Mouse (Mus musculus): ENCODE results near the gene Trappc10. TPM values are rescaled to one million over a fixed set of nuclear protein-coding genes. Genes with fewer than 3 reads are reported as not detected.
A peak's percentile ranks its signal among the peaks of the same experiment; 100 is the strongest.

Gene Trappc10
- polyA plus RNA-seq, 1 experiment from 2014 or later, result 13.3 TPM

GRCm38 (mm10) chr10:78159252-78159878 lies 85.1 kb downstream of the Trappc10 start:
- Histone ChIP-seq H3K27me3 (replicated peaks; ENCODE audit: control insufficient read depth, insufficient read depth, low read length) (no peaks in the 10 kb centered on the region), H3K27ac (ENCODE audit: low read depth, low read length) (no peak overlapping the region), H3K9me3 (ENCODE audit: control insufficient read depth, low read length) (no peaks in the 10 kb centered on the region), H3K4me2 (peak overlapping the region; percentile 65), H3K4me3 (ENCODE audit: low read depth, low read length) (peak overlapping the region; percentile 31), H3K36me3 (ENCODE audit: control insufficient read depth, insufficient read depth, low read length) (peaks cover 13% of the 10 kb centered on the region), H3K9ac (ENCODE audit: low read depth, low read length) (no peak overlapping the region), H3K4me1 (replicated peaks; ENCODE audit: control insufficient read depth, insufficient read depth, low read length) (peaks cover 9% of the 10 kb centered on the region)
- ATAC-seq (replicated peaks; ENCODE audit: low FRiP score), result peak; percentile 44
- DNase-seq (ENCODE audit: low spot score), result peak; percentile 52
- WGBS, result 14% methylated on average over 17 of the region's 17 CpGs

- Histone ChIP-seq H3K9me3 (ENCODE audit: control insufficient read depth, low read length) (no peaks in the 10 kb centered on the region), H3K27ac (ENCODE audit: low read depth, low read length) (no peak overlapping the region), H3K4me1 (replicated peaks; ENCODE audit: control insufficient read depth, insufficient read depth, low read length) (peaks cover 9% of the 10 kb centered on the region), H3K27me3 (replicated peaks; ENCODE audit: control insufficient read depth, insufficient read depth, low read length) (no peaks in the 10 kb centered on the region), H3K36me3 (ENCODE audit: control insufficient read depth, insufficient read depth, low read length) (peaks cover 5% of the 10 kb centered on the region), H3K9ac (ENCODE audit: low read depth, low read length) (no peak overlapping the region), H3K4me3 (ENCODE audit: low read depth, low read length) (no peak overlapping the region), H3K4me2 (no peak overlapping the region)
- no peak for DNase-seq (ENCODE audit: low spot score)
- 86% methylated on average over 15 of the region's 15 CpGs for WGBS
- no peak for ATAC-seq (replicated peaks; ENCODE audit: low FRiP score)
Measured at GRCm38 (mm10) chr10:78158041-78158440, 86.4 kb downstream of the Trappc10 start.

GRCm38 (mm10) chr10:78156926-78157325 lies 87.5 kb downstream of the Trappc10 start:
- Histone ChIP-seq H3K27ac (ENCODE audit: low read depth, low read length) (no peak overlapping the region), H3K9ac (ENCODE audit: low read depth, low read length) (no peak overlapping the region), H3K36me3 (ENCODE audit: control insufficient read depth, insufficient read depth, low read length) (no peaks in the 10 kb centered on the region), H3K4me1 (replicated peaks; ENCODE audit: control insufficient read depth, insufficient read depth, low read length) (peaks cover 9% of the 10 kb centered on the region), H3K4me2 (no peak overlapping the region), H3K27me3 (replicated peaks; ENCODE audit: control insufficient read depth, insufficient read depth, low read length) (no peaks in the 10 kb centered on the region), H3K4me3 (ENCODE audit: low read depth, low read length) (no peak overlapping the region), H3K9me3 (ENCODE audit: control insufficient read depth, low read length) (no peaks in the 10 kb centered on the region)
- DNase-seq (ENCODE audit: low spot score) (no peak), ATAC-seq (replicated peaks; ENCODE audit: low FRiP score) (no peak)
- WGBS, result 74% methylated on average over 6 of the region's 6 CpGs

- Histone ChIP-seq H3K9me3 (ENCODE audit: control insufficient read depth, low read length) (no peaks in the 10 kb centered on the region), H3K27me3 (replicated peaks; ENCODE audit: control insufficient read depth, insufficient read depth, low read length) (no peaks in the 10 kb centered on the region), H3K9ac (ENCODE audit: low read depth, low read length) (no peak overlapping the region), H3K4me1 (replicated peaks; ENCODE audit: control insufficient read depth, insufficient read depth, low read length) (peaks cover 1% of the 10 kb centered on the region), H3K4me3 (ENCODE audit: low read depth, low read length) (no peak overlapping the region), H3K4me2 (no peak overlapping the region), H3K36me3 (ENCODE audit: control insufficient read depth, insufficient read depth, low read length) (no peaks in the 10 kb centered on the region), H3K27ac (ENCODE audit: low read depth, low read length) (no peak overlapping the region)
- 63% methylated on average over 10 of the region's 10 CpGs for WGBS
- ATAC-seq (replicated peaks; ENCODE audit: low FRiP score), result no peak
- DNase-seq (ENCODE audit: low spot score), result no peak
Measured at GRCm38 (mm10) chr10:78148834-78149766, 95.3 kb downstream of the Trappc10 start.

- H3K27me3 ChIP-seq (replicated peaks; ENCODE audit: control insufficient read depth, insufficient read depth, low read length), result no peaks in the 10 kb centered on the region
- DNase-seq (ENCODE audit: low spot score) (no peak), ATAC-seq (replicated peaks; ENCODE audit: low FRiP score) (no peak)
- H3K9ac ChIP-seq (ENCODE audit: low read depth, low read length), result no peak overlapping the region
- peaks cover 3% of the 10 kb centered on the region for H3K4me1 ChIP-seq (replicated peaks; ENCODE audit: control insufficient read depth, insufficient read depth, low read length)
- H3K4me3 ChIP-seq (ENCODE audit: low read depth, low read length), result no peak overlapping the region
- H3K36me3 ChIP-seq (ENCODE audit: control insufficient read depth, insufficient read depth, low read length), result no peaks in the 10 kb centered on the region
- H3K4me2 ChIP-seq, result no peak overlapping the region
- no peaks in the 10 kb centered on the region for H3K9me3 ChIP-seq (ENCODE audit: control insufficient read depth, low read length)
- 66% methylated on average over 4 of the region's 4 CpGs for WGBS
- H3K27ac ChIP-seq (ENCODE audit: low read depth, low read length), result no peak overlapping the region
Measured at GRCm38 (mm10) chr10:78147908-78148441, 96.5 kb downstream of the Trappc10 start.

DNA sequence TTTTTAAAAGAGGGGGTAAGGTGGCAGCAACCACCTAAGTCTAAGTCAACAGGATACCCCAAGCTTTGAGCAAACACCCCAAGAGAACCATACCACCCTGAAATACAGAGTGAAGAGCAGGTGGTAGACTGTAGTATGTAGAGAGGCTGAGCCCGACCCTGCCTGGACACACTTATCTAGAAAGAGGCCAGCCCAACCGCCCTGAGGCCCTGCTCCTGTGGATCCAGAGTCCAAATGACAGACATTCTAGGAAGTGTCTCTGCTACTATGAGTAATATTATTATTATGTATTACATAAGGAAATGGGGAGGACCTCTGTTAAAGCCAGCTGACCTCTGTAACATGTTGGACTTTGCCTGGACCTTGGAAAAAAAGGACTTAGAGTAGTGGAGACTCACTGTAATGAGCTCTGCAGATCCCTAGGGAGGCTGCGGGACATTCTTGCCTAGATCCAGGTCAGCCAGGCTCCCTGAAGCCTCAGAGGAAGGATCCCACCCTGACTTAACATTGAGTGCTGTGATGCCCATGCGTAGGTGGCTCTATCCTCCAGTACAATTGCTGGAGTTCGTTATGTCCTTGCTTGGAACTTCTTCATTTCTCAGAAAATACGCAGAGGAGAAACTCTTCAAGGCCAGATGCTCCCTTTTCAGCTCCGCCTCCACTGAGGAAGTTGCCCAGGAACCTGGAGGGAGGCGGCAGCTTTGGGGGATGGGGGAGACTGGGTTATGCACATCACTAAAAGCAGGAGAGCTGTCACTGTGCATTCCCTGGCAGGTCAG lies 100.5 kb downstream of the Trappc10 start:
- Histone ChIP-seq H3K4me2 (no peak overlapping the region), H3K4me3 (ENCODE audit: low read depth, low read length) (no peak overlapping the region), H3K27ac (ENCODE audit: low read depth, low read length) (no peak overlapping the region), H3K27me3 (replicated peaks; ENCODE audit: control insufficient read depth, insufficient read depth, low read length) (no peaks in the 10 kb centered on the region), H3K4me1 (replicated peaks; ENCODE audit: control insufficient read depth, insufficient read depth, low read length) (peaks cover 3% of the 10 kb centered on the region), H3K9me3 (ENCODE audit: control insufficient read depth, low read length) (no peaks in the 10 kb centered on the region), H3K36me3 (ENCODE audit: control insufficient read depth, insufficient read depth, low read length) (no peaks in the 10 kb centered on the region), H3K9ac (ENCODE audit: low read depth, low read length) (no peak overlapping the region)
- no peak for DNase-seq (ENCODE audit: low spot score)
- 32% methylated on average over 8 of the region's 8 CpGs for WGBS
- ATAC-seq (replicated peaks; ENCODE audit: low FRiP score), result no peak

DNA sequence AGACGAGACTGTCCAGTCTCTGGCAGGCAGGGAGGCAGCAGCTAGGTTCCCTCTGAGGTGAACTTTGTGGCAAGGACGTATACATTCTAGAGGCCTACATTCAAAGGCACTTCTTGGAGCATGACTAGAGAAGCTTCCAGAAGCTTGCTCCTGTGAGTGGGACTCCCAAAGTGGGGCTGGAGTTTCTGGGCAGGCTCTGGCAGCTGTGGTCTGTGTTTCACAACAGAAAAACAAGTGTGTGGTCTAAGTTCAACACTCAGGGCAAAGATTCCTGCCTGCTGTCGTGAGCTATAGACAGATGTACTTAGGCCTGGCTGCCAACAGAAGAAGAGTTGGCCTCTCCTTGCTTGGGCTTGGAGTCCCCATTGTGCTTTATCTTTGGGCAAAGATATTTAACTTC lies 103.6 kb downstream of the Trappc10 start:
- DNase-seq (ENCODE audit: low spot score) (no peak), ATAC-seq (replicated peaks; ENCODE audit: low FRiP score) (no peak)
- H3K4me3 ChIP-seq (ENCODE audit: low read depth, low read length), result no peak overlapping the region
- H3K27me3 ChIP-seq (replicated peaks; ENCODE audit: control insufficient read depth, insufficient read depth, low read length), result no peaks in the 10 kb centered on the region
- H3K9me3 ChIP-seq (ENCODE audit: control insufficient read depth, low read length), result no peaks in the 10 kb centered on the region
- H3K9ac ChIP-seq (ENCODE audit: low read depth, low read length), result no peak overlapping the region
- WGBS, result 73% methylated on average over 3 of the region's 3 CpGs
- H3K4me2 ChIP-seq, result no peak overlapping the region
- H3K27ac ChIP-seq (ENCODE audit: low read depth, low read length), result no peak overlapping the region
- H3K36me3 ChIP-seq (ENCODE audit: control insufficient read depth, insufficient read depth, low read length), result no peaks in the 10 kb centered on the region
- peaks cover 6% of the 10 kb centered on the region for H3K4me1 ChIP-seq (replicated peaks; ENCODE audit: control insufficient read depth, insufficient read depth, low read length)

DNA sequence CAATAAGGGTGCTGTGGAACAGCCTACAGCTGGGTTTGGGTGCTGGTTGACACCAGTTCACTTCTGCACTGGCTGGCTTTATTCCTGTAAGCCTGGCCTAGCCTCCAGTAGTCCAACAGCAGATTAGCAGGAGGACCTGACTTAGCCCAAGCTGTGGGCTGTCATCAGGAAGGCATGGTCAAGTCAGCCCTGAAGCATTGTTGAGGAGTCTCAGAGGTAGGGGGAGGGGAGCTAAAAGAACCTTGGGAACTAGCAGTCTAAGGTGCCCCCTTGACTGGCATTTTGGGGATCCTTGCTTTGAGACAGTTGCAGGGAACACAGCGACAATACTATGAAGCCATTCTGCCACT lies 104.2 kb downstream of the Trappc10 start:
- Histone ChIP-seq H3K4me2 (no peak overlapping the region), H3K9me3 (ENCODE audit: control insufficient read depth, low read length) (no peaks in the 10 kb centered on the region), H3K4me1 (replicated peaks; ENCODE audit: control insufficient read depth, insufficient read depth, low read length) (peaks cover 10% of the 10 kb centered on the region), H3K27ac (ENCODE audit: low read depth, low read length) (no peak overlapping the region), H3K9ac (ENCODE audit: low read depth, low read length) (no peak overlapping the region), H3K27me3 (replicated peaks; ENCODE audit: control insufficient read depth, insufficient read depth, low read length) (no peaks in the 10 kb centered on the region), H3K36me3 (ENCODE audit: control insufficient read depth, insufficient read depth, low read length) (no peaks in the 10 kb centered on the region), H3K4me3 (ENCODE audit: low read depth, low read length) (no peak overlapping the region)
- DNase-seq (ENCODE audit: low spot score) (no peak), ATAC-seq (replicated peaks; ENCODE audit: low FRiP score) (no peak)
- 75% methylated on average over 1 of the region's 1 CpGs for WGBS

Data from liver, embryonic 11.5 days (tissue).